Mouse (Mus musculus): ENCODE data around the gene Fmo1.

Fmo1 gene

DNA sequence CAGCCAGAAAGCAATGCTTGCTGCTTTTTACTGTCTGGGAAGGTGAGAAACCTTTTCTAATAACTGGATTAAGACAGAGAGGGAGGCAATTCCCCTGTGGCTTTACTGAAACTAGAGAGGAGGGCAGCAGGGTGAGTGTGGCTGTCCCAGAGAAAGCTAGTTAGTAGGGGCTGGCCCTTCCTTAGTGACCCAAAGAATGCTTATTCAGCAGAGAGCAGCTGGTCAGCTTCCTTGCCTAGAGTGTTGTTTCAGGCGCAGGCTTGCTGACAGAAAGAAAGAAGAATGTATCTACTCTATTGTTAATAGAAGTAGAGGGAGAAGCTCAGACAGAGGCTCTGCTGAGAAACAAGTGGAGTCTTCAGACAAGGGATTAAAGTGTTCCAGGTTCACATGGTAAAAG lies 4.1 kb downstream of the Fmo1 start:
- no peak for DNase-seq

DNA sequence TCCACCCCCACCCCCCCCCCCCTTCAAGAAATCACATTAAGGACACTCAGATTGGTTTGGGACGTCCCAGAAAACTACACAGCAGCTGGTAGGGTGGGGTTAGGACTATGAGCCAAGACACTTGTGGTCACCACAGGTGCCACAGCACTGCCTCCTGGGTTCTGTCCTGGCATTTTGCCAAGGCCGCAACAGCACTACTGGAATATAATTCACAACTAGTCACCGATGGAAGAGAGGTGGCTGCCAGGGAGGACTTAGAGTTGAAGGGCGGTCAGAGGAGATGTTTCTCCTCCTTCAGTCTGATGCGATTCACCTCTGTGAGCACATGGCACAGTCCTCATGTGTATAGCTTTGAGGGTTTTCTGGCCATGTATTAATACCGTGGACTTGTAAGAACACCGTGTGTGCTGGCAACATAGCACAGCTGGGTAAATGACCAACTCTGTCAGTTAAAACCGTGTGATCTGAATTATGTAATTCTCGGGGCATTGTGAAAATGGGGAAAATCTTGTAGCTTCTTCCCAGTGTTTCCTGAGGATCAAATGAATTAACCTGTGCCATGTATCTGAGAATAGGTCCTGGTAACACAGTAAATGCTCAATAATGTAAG lies 6.3 kb downstream of the Fmo1 start:
- peak; percentile 64 for DNase-seq

DNA sequence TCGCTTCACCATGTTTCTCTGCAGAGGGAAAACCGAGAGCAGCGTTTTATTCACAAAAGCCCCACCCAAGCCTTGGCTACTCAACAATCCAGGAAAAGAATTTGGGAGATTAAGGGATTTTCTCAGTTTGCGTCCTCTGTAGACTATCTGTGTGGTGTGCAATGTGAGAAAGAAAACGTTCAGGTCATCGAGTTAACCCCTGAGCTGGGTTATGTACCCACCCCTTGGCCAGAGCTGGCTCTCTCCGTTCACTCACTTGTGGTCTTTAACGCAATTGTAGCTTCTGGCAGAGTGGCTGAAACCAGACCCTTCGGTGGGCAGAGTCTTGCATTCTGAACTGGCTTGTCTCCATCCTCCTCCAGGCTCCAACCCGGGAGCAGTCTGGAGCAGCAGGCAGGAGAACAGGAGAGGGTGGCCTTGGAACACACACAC lies 6.8 kb downstream of the Fmo1 start:
- peak; percentile 48 for DNase-seq

DNA sequence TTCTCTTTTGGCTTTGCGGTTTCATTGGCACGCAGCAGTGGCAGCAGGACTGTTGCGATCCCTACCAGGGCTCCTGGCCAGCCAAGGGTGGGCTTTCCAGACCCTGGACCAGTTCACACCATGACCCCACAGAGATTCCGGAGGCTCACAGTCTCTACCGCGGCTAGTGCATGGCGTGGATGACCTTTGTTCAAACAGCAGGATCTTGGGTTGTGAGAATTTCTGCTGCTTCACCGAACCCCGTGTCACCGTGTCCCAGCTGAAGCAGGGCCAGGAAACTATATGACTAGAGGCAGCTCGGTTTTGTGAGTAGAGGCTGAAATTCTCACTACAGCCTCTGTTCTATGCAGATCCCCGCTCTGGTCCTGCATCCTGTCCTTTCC lies 7.7 kb downstream of the Fmo1 start:
- DNase-seq = peak; percentile 55

DNA sequence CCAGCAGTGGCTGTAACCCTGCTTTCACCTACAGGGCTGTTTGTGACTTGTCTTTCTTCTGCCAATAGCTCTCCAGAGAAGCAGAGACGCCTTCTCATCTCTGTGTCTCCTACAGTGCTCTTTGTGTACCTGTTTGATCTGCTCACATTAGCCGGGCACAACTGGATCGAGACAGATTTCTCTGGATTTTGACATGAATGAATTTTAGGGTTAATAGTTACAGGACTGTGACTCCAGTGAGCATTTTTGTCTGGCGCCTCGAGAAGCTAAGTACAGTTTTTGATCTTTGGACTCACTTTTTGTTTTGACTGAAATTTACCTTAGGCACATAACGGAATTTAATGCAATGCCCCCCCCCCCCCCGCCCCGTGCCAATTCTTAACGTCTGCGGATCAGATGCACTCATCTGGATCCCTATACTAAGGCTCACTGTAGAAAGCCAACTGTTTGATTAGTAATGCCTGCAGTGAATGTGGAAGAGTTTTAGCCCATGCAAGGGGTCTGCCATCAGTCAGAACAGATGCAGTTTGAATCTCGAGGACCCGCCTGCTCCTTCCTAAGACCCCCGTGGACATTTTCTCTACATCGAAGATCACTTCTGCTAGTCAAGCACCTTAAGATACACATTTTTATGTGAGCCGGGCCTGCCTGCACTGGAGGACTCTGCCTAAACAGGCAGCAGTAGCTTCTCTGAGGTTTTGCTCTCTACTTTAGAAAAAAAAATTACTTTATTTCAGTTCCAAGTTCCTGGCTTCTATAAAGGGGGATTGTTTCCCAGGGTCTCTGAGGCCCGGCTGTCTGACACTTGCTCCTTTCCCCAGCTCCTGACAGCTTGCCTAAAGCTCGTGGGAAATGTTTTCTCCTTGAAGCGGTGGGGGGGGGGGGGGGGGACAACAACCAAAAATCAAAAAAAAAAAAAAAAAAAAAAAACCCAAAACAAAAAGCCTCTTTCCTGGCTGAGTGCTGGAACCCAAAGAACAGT lies 8.4 kb downstream of the Fmo1 start:
- peak; percentile 78 for DNase-seq

DNA sequence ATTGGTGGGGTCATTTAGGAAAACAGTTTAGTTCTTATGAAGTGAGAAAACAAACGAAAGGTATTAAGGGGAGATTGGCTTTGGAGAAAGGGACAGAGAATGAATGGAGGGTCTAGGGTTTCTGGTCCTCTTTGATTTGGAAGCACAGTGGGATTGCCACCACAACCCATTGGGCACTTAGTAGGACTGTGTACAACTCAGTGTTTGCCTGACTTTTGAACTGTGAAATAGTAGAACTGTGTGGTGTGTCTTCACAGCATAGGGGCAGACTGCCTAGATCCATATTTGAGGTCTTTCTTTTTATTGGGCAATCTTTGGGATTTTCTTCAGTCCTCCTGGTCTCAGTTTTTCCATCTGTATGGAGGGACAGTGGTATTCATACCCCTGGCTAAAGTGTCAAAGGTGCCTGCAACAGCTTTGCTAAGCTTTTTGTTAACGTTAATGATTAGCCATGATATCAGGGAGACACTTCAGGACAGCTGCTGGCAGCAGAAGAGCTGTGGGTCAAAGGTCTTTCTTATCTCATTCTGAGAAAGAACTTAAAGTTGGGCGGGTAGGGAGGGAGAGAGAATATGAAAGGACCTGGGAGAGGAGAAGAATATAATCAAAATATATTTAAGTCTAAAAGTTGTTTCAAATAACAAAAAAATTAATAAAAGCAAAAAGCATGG lies 12.5 kb downstream of the Fmo1 start:
- peak; percentile 63 for DNase-seq

DNA sequence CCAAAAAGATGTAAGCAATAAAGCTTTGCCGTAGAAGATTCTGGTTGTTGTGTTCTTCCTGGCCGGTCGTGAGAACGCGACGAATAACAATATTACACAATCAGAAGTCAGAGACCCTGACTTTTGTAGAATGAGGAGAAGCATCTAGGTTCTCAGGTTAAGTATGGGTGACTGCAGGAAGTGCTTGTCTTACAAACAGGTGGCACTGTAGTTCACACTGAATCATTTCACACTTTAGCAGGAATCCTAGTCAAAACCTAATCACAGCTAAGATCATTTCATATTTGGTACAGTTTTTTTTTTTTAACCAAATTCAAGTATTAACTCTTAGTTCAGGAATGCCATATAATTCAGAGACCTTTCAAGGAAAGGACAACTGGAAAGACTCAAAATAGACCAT lies 18.9 kb downstream of the Fmo1 start:
- no peak for DNase-seq

DNA sequence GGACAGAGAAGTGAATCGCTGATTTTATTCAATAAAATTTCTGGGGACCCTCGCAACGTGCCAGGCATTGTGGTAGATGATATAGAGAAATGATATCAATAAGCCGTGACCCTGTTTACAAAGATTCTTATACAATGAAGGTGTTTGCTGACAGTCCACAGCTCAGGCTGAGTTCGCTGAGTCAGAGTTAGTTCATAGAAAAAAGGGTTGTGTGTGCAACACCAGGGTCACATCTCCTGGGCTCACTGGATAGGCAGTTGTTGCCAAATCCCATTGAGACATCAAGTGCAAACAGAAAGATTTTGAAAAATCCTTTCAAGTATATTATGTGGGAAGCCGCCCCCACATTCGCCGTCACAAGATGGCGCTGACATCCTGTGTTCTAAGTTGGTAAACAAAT lies 26.2 kb downstream of the Fmo1 start:
- no peak for DNase-seq

DNA sequence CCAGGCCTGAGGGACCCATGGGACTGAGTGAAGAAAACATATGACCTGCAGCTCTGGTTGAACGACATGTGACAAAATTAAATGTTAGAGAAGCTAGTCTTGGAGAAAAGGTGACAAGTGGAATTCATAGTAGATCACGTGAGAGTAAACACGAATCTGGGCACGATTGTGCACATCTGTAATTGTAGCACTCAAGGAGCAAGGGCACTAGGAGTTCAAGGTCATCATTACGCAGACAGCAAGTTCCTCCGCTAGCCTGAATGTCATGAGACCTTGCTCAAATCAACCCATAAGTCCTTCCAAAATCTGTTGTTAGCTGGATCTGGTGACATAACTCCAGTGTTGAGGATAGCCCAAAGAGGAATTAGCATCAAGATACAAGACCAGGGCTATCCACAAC lies 27.4 kb downstream of the Fmo1 start:
- DNase-seq = no peak

DNA sequence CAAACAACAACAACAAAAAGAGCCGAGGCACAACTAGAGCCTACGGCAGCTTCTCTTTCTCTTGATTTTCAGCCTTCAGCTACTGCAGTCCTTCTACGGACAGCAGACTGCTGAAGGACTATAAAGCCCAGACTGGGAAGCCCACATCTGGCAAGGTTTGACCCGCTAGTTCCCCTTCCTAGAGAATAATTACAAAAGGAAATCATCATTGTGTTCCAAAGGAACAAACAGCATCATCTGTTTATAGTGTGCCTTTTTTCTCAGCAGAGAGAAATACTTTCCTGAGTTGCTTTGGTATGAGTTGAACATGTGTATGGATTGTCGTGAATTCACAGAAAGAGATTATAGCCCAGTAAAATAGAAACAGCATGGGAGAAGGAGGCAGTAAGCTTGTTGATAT lies 32.1 kb downstream of the Fmo1 start:
- DNase-seq = no peak

DNA sequence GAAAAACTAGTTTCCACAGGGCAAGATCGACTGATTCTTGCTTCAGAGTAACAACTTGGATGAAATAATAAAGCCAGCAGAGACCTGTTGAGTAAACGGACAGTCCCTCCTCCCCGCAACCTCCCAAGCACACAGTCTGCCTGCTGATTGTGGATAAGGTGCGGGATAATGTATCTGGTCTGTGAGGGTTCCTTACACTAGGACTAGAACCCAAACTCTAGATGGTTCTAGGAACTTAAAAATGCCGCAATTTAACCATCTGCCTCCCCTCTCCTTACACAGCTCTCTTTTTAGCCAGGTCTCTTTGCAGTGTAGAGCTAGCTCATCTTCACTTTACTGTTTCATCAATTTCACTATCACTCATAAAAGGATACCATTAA lies 33.8 kb downstream of the Fmo1 start:
- no peak for DNase-seq

DNA sequence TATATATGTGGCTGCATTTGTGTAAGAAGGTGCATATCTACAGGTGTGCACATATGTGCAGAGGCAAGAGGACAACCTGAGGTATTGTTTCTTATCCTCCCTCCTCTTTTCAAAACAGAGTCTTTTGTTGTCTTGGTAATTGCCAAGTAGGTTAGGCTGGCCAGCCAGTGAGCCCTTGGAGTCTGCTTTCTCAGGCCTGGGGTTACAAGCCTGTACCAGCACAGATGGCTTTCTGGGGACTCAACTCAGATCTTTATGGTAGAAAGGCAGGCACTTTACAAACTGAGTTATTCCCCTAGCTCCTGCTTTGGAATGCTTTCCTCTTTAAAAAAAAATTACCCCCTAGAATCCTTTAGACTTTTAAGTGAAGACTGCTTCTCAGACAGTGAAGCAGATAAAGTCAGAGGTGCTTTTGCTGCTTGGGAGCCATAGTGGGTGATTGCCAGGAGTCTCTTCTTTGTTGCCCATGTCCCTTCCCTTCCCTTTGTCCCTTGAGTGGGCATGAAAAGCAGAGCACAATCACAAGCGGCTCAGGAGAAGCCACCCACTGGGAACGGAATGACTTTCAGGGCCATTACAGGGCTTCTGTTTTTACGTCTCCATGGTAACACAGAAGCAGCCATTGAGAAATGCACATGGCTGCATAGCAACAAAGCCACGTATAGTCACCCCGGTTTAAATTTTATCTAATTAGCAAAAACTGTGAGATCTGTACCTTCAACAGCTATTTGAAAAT lies 34.4 kb downstream of the Fmo1 start:
- no peak for DNase-seq

DNA sequence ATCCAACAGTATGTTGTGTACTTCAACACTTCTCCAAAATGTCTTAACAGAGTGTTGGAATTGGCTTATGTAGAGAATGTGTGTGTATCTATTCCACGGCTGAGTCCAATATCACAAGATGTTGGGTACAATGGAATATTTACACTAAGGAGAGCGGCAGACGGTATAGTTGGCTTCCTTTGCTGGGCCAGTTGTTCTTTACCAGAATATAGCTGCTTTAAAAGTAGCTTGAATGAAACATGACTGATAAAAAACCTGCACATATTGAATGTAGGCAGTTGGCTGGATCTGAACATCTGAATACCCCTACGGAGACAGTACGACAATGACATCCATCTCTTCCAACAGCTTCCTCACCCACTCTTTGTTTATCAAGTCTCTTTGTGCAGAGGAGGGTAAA lies 47.1 kb downstream of the Fmo1 start:
- no peak for DNase-seq

DNA sequence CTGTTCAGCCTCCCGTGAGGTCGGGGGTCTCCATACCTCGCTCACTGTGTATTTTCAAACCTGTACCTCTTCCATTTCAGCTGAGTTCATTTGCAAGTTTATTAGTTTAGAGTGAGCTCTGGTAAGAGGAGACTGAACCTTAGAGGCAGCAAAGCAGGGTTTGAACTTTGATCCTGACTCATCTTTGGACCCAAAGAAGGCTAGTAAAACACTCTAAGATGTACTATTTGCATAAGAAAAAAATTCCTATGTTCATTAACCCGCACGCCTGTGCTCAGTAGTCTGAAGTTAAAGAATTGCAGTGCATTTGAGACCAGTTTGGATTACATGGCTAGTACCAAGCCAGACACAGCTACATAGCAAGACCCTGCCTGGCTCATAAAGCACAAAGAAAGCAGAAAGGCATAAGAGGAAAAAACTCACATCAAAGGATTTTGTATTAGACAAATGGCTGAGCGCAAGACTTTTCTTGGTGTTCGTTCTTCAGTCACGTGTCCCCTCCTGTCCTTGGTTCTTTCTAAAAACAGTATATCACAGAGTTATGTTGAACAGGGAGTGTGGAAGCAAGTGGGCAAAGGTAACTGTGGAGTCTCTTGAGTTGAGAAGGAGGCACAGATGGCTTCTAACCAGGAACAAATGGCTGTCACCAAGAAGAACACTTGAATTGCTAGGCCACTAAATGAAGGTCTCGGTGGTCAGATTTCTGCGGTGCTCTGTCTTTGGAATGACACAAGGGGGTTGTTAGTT lies 50.9 kb downstream of the Fmo1 start:
- peak; percentile 78 for DNase-seq

DNA sequence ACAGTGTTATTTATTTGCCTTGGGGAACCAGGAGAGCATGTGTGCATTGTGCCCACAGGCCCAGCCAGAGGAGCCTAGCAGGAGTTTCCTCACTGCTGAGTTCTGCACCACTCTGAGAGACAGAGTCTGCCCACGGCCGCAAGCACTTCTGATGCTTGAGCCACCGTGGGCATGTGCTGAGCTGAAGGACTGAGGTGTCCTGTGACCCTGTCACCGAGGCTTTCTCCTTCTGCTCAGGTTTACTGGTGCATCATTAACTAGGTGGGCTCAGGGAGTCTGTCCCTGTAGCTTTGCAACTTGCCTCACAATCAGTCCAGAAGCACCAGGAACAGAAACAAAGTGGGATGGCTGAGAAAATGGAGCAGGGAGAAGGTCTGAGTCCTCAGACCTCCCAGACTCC lies 51.5 kb downstream of the Fmo1 start:
- DNase-seq = no peak

DNA sequence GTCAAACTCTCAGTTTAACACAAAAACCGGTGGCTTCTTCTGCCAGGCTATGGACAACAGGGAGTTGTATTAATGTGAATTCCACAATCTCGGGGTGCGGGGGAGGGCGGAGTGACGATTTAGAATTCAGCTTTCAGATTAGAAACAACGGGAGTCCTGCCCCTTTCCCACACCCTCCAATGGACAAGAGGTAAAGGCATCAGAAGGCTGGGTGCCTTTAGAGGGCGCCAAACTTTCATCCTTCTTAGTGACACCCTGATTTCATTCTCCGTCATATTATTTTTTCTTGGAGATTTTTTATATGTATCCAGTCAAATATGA lies 52.6 kb downstream of the Fmo1 start, which contains the start of gene Fmo4:
TSS of gene Fmo4 (minus strand) at position 137 of the 321 bp plus-strand sequence.
- peak; percentile 72 for DNase-seq

DNA sequence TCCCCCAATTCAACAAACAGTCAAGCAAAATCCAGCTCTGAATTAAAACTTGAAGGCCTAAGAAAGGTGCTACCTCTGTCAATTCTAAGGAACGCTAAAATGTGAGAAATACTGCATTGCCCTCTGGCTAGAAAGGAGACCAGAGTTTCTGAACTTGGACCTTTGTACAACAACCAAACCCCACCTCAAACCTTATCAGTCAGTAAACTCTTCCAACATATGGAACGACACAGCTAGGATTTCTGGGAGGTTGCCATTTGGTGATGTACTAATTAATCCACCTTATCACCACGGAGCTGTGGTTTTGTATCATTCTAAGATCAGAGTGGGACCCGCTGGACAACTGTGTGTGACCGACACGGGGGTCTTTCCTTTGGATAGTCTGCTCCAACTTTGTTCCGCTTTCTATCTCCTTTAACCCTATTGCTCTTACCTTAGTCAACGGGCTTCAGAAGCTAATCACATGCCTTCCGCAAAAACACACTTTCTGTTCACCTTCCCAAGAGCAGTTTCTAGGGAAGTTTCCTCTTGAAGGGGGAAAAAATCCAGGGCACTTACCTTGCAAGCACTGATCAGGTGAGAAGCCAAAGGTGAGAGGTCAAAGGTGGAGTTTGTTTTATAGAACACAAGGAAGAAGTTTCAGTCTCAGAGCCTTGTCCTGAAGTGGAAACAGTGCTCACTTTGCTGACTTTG lies 53.1 kb downstream of the Fmo1 start:
- no peak for DNase-seq

DNA sequence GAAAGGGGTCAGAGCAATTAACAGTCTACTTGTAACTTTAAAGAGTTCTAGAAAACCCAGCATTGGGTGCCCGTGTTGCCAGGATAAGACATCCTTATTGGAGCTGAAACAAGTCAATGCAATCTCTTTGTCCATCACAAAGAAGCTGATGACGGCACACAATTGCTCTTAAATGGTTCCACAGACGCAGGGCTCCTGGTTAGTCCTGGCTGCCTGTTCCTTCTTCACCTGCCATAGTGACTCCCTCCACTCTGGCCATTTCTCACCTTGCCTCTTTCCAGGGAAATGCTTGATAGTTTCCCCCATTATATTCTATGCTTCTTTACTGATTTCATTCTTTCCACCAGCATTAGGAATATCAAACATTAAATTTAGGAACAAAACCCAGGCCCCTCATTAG lies 57.9 kb downstream of the Fmo1 start:
- no peak for DNase-seq

DNA sequence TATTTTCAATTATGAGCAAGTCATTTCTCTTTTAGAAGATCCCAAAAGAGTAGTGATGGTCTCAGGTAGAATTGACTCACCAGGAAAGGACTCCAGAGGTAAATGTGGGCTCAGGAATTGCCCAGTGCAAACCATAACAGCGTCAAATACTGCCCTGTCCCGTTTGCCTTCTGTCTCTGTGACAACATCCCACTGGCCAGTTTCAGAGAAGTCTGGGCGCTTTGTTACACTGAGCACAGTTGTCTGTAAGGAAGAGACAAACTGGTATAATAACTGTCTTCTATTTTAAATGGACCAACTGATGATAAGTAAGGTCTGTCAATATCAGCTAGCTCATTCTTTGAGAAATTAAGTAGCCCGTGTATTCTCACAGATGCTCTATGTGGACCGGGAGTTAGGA lies 59.0 kb downstream of the Fmo1 start:
- no peak for DNase-seq

DNA sequence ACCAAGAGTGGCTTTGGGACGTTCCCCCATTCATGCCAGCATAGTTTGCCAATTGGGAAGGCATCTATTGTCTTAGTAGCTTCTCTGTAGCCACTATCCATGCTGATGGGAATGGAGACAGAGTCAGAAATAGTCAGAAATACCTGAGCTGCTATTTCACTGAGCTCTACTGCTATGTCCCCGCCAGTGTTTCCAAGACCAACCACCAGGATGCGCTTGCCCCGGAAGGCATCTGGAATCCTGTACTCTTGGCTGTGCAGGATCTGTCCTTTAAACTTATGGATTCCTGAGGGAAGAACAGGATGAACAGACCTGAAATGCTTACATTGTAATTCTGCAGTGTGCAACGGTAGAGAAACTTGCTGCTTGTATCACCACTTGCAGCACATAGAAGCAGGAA lies 61.4 kb downstream of the Fmo1 start:
- DNase-seq = no peak

DNA sequence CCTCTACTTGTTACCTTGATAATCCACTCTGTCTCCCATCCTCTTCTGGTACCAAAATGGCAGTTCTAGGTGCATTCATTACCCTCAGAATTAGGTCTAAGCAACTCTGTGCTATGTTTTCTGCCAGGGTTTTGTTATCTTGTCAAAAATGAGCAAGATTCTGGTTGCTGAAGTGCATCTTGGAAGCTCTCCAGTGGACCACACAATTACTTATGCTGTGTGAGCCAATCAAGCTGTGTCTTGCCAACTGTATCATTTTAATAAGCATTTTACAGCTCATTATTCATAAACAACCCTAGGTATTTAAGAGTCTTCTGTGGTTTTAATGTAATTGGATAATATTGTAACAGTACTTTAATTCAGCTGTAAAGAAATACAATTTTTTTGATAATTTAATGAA lies 70.0 kb downstream of the Fmo1 start:
- no peak for DNase-seq
